Mouse (Mus musculus) stomach, postnatal 0 days (tissue): Measurements from ENCODE around the gene Tmem191c.

Source experiments
- CTCF ChIP-seq: IDR thresholded peaks from 2 replicates; pipeline ENCODE4 v1.5.1; 2016; ENCODE audit warnings: antibody characterized with exemption, low read depth, mild to moderate bottlenecking, moderate library complexity
- EP300 ChIP-seq: optimal IDR thresholded peaks from 2 replicates; pipeline ENCODE3; 2016; ENCODE audit warnings: antibody characterized with exemption

DNA sequence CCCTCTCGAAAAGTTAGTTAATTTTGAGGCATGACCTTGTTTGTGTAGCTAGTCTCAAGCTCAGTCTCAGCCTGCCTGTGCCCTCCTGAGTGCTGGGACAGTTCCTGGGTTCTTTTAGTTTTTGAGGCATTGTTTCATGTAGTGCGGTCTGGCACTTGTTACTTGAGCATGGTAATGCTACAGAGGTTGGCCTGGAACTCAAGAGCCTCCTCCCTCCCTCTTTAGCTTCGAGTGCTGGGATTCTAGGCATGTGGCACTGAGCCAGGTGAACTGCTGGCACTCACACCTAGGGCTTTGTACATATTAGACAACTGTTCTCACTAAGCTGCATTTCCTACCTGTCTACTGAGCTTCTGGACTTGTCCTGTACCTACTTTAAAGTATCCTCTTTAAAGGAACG lies 28.1 kb upstream of the Tmem191c start:
- TF ChIP-seq CTCF (no peak), EP300 (no peak)
